Comparison of ENCODE assay signal across 9 mouse cellular contexts in the genomic region with DNA sequence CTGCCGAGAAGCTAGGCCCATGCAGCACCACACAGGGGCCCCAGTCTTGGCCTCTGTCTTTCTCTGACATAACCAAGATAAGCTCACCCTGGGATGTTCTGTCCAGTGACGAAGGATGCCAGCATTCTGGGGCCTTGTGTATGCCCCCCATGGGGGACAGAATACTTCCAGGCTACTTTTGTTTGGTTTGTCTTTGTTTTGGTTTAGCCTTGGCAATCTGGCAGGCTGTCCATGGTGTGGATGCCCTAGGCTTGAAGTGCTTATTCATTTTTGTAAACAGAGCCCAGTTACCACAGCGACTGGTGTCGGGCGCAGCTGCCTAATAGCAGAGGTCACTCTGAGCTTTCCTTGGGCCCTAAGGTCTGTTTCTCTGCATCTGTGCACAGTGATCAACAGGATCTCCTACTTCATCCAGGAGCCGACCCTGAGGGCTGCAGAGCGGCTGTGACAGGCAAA. TPM values are rescaled to one million over a fixed set of nuclear protein-coding genes. Genes with fewer than 3 reads are reported as not detected.
DNase-seq lines count a peak whose midpoint lies in the region; ATAC-seq lines count a peak whose summit lies in the region.
"Had no signal": no experiment of that assay in that cellular context is flagged by ENCODE, and none has a peak within 500 bp of the region (broad histone marks: within the 10 kb centered on the region; RNA-seq: fewer than 3 reads in every experiment).

No protein-coding gene starts in this region.

- peak; percentile 51; the same call in 1 of the 2 replicates for ATAC-seq in hindbrain, embryonic 14.5 days (ENCODE audit: low FRiP score)
- no peak for ATAC-seq in hindbrain, embryonic 16.5 days
- ATAC-seq in limb, embryonic 12.5 days (ENCODE audit: insufficient number of reproducible peaks, insufficient read depth, low FRiP score, low TSS enrichment, low read depth): no peak
- ATAC-seq in midbrain, embryonic 13.5 days: 0 out of 2 replicates have a peak, but pooled peaks have one; percentile 20
- no peak for ATAC-seq in inflammation-experienced regulatory T-cells, adult 6 months

- H3K27me3 ChIP-seq in hindbrain, embryonic 14.5 days (ENCODE audit: control insufficient read depth, insufficient read depth, low read length): no peaks in the 10 kb centered on the region
- H3K27me3 ChIP-seq in hindbrain, embryonic 16.5 days (replicated peaks; ENCODE audit: control insufficient read depth, insufficient read depth, low read length): no peaks in the 10 kb centered on the region; the same call in 1 of the 2 replicates
- peaks cover 24% of the 10 kb centered on the region for H3K27me3 ChIP-seq in limb, embryonic 12.5 days
- H3K27me3 ChIP-seq in midbrain, embryonic 13.5 days: peaks cover 16% of the 10 kb centered on the region; the same call in 1 of the 2 replicates

- peaks cover 13% of the 10 kb centered on the region for H3K4me1 ChIP-seq in hindbrain, embryonic 14.5 days (replicated peaks; ENCODE audit: control insufficient read depth, insufficient read depth, low read length)
- H3K4me1 ChIP-seq in hindbrain, embryonic 16.5 days (ENCODE audit: control insufficient read depth, insufficient read depth, low read depth, low read length): no peaks in the 10 kb centered on the region
- H3K4me1 ChIP-seq in limb, embryonic 12.5 days (replicated peaks): peaks cover 69% of the 10 kb centered on the region
- H3K4me1 ChIP-seq in midbrain, embryonic 13.5 days (replicated peaks): peaks cover 27% of the 10 kb centered on the region

- no peak overlapping the region for H3K4me2 ChIP-seq in hindbrain, embryonic 14.5 days (replicated peaks)
- H3K4me2 ChIP-seq in hindbrain, embryonic 16.5 days (ENCODE audit: low read length): no peak overlapping the region
- no peak overlapping the region for H3K4me2 ChIP-seq in limb, embryonic 12.5 days
- no peak overlapping the region for H3K4me2 ChIP-seq in midbrain, embryonic 13.5 days (replicated peaks)
- H3K4me2 ChIP-seq: midbrain, embryonic 12.5 days had no signal

- H3K9ac ChIP-seq in hindbrain, embryonic 14.5 days: no peak overlapping the region
- no peak overlapping the region for H3K9ac ChIP-seq in hindbrain, embryonic 16.5 days (ENCODE audit: low read depth, low read length)
- no peak overlapping the region for H3K9ac ChIP-seq in limb, embryonic 12.5 days (replicated peaks)
- no peak overlapping the region; the same call in 1 of the 2 replicates for H3K9ac ChIP-seq in midbrain, embryonic 13.5 days (replicated peaks)
- H3K9ac ChIP-seq: midbrain, embryonic 12.5 days had no signal

- H3K36me3 ChIP-seq in hindbrain, embryonic 14.5 days (replicated peaks; ENCODE audit: control insufficient read depth, insufficient read depth): no peaks in the 10 kb centered on the region
- no peaks in the 10 kb centered on the region for H3K36me3 ChIP-seq in hindbrain, embryonic 16.5 days (ENCODE audit: control insufficient read depth, insufficient read depth, low read length)
- H3K36me3 ChIP-seq in limb, embryonic 12.5 days: no peaks in the 10 kb centered on the region
- no peaks in the 10 kb centered on the region for H3K36me3 ChIP-seq in midbrain, embryonic 13.5 days
- H3K36me3 ChIP-seq: midbrain, embryonic 12.5 days had no signal

- H3K27ac ChIP-seq in hindbrain, embryonic 14.5 days: no peak overlapping the region
- no peak overlapping the region for H3K27ac ChIP-seq in hindbrain, embryonic 16.5 days (ENCODE audit: low read depth, low read length)
- H3K27ac ChIP-seq in limb, embryonic 12.5 days: peak overlapping the region; percentile 41; the same call in 1 of the 2 replicates
- H3K27ac ChIP-seq in midbrain, embryonic 13.5 days: no peak overlapping the region
- H3K27ac ChIP-seq: midbrain, embryonic 12.5 days had no signal

- no peak overlapping the region for H3K4me3 ChIP-seq in hindbrain, embryonic 14.5 days (replicated peaks; ENCODE audit: low read length)
- H3K4me3 ChIP-seq in hindbrain, embryonic 16.5 days (ENCODE audit: low read length): no peak overlapping the region
- no peak overlapping the region for H3K4me3 ChIP-seq in limb, embryonic 12.5 days (replicated peaks)
- no peak overlapping the region for H3K4me3 ChIP-seq in midbrain, embryonic 13.5 days (replicated peaks)
- H3K4me3 ChIP-seq: midbrain, embryonic 12.5 days had no signal

- no peak for DNase-seq in hindbrain, embryonic 14.5 days (ENCODE audit: low spot score)
- DNase-seq in gastrocnemius, postnatal 14 days: peak; percentile 39
- DNase-seq in spleen, adult 18-20 months: no peak
- no peak for DNase-seq in cerebellum, adult 11 months

- H3K9me3 ChIP-seq in hindbrain, embryonic 14.5 days (ENCODE audit: control insufficient read depth, low read length): no peaks in the 10 kb centered on the region
- H3K9me3 ChIP-seq in hindbrain, embryonic 16.5 days (ENCODE audit: control insufficient read depth, low read length): no peaks in the 10 kb centered on the region
- no peaks in the 10 kb centered on the region for H3K9me3 ChIP-seq in limb, embryonic 12.5 days
- no peaks in the 10 kb centered on the region for H3K9me3 ChIP-seq in midbrain, embryonic 13.5 days
- H3K9me3 ChIP-seq: midbrain, embryonic 12.5 days had no signal

- intact Hi-C loops in gastrocnemius, postnatal 14 days (cut with DNase I; ENCODE audit: low total_unique reads): no loop called here

- WGBS in hindbrain, embryonic 14.5 days: 41% methylated on average over 7 of the region's 7 CpGs
- 56% methylated on average over 7 of the region's 7 CpGs for WGBS in hindbrain, embryonic 16.5 days
- WGBS in limb, embryonic 12.5 days: 65% methylated on average over 7 of the region's 7 CpGs
- 42% methylated on average over 7 of the region's 7 CpGs for WGBS in midbrain, embryonic 13.5 days

RNA-seq across cellular contexts. Expression of a gene that starts 51.4 kb away (rescaled TPM):
- 7.1 TPM in 2 replicates for polyA plus RNA-seq in hindbrain, embryonic 14.5 days (2014; fragmentation: Nextera tagmentation; extraction: Ambion mirVana)
- 5.9 and 7.4 TPM in 2 replicates for polyA plus RNA-seq in hindbrain, embryonic 16.5 days (2015; fragmentation: Nextera tagmentation; extraction: Ambion mirVana)
- 10 to 100 TPM; 31.6 to 32.7 TPM for total RNA-seq in gastrocnemius, postnatal 14 days (2021)
- 17.5 and 20.3 TPM in 2 replicates for polyA plus RNA-seq in limb, embryonic 12.5 days (2016; fragmentation: Nextera tagmentation; extraction: Ambion mirVana)
- 3.4 and 3.7 TPM in 2 replicates for polyA plus RNA-seq in midbrain, embryonic 13.5 days (2015; fragmentation: Nextera tagmentation; extraction: Ambion mirVana)
- polyA plus RNA-seq in inflammation-experienced regulatory T-cells, adult 6 months (2017; shearing (Covaris generic)): 10 to 100 TPM in 2 of 3 experiments, 1 to 10 TPM in 1; 2.1 to 17.2 (median 11.8) TPM

Comparison
In these comparisons a context has a peak if more than half of its experiments do, and no peak if none do; other contexts are left out.
1. ATAC-seq: peak in hindbrain, embryonic 14.5 days (single experiment) and midbrain, embryonic 13.5 days (single experiment); none in hindbrain, embryonic 16.5 days (single experiment), limb, embryonic 12.5 days (single experiment) and inflammation-experienced regulatory T-cells, adult 6 months (single experiment).